Mouse (Mus musculus) embryonic facial prominence, embryonic 12.5 days (tissue): Measurements from ENCODE around the gene Rapgef5. TPM values are rescaled to one million over a fixed set of nuclear protein-coding genes. Genes with fewer than 3 reads are reported as not detected.

Experiments used
- ATAC-seq: fragments of 200-750 bp; cut with Nextera tagmentation; 2 replicates; pipeline ENCODE4 v1.8.0; 2017; ENCODE audit not compliant: insufficient number of reproducible peaks, insufficient read depth, low FRiP score, low TSS enrichment
- H3K27ac ChIP-seq: fragments of 300-500 bp; sonication (generic); 2 replicates; pipeline ENCODE4 v1.5.1; 2016; ENCODE audit warnings: mild to moderate bottlenecking
- H3K27me3 ChIP-seq: fragments of 300-500 bp; sonication (generic); 2 replicates; pipeline ENCODE4 v1.6.1; 2016; ENCODE audit warnings: mild to moderate bottlenecking, moderate library complexity
- H3K36me3 ChIP-seq: fragments of 300-500 bp; sonication (generic); 2 replicates; pipeline ENCODE4 v1.6.1; 2016; ENCODE audit warnings: mild to moderate bottlenecking
- H3K4me1 ChIP-seq: fragments of 300-500 bp; sonication (generic); 2 replicates; pipeline ENCODE4 v1.6.1; 2016
- H3K4me2 ChIP-seq: fragments of 300-500 bp; sonication (generic); replicated peaks from 2 replicates; pipeline ENCODE4 v1.6.1; 2016; ENCODE audit warnings: mild to moderate bottlenecking, moderate library complexity
- H3K4me3 ChIP-seq: fragments of 300-500 bp; sonication (generic); 2 replicates; pipeline ENCODE4 v1.5.1; 2016; ENCODE audit warnings: mild to moderate bottlenecking
- H3K9ac ChIP-seq: fragments of 300-500 bp; sonication (generic); 2 replicates; pipeline ENCODE4 v1.6.1; 2016; ENCODE audit warnings: mild to moderate bottlenecking, moderate library complexity
- H3K9me3 ChIP-seq: fragments of 300-500 bp; sonication (generic); 2 replicates; pipeline ENCODE4 v1.6.1; 2016; ENCODE audit warnings: mild to moderate bottlenecking, moderate library complexity
- WGBS: fragments of 180-500 bp; shearing (Covaris S2); methylation state at CpG from one replicate; pipeline ENCODE4 v1.1.7; 2016; 5-methylcytosine and 5-hydroxymethylcytosine counted together
- polyA plus RNA-seq: library from polyadenylated mRNA; unstranded; fragments of >200 nt; fragmentation: Nextera tagmentation; extraction: Ambion mirVana; gene quantifications from 2 replicates; pipeline ENCODE4 v1.2.1, GENCODE M21; 2016

Rapgef5 gene
- polyA plus RNA-seq, 1 experiment from 2014 or later: 12.8 TPM

DNA sequence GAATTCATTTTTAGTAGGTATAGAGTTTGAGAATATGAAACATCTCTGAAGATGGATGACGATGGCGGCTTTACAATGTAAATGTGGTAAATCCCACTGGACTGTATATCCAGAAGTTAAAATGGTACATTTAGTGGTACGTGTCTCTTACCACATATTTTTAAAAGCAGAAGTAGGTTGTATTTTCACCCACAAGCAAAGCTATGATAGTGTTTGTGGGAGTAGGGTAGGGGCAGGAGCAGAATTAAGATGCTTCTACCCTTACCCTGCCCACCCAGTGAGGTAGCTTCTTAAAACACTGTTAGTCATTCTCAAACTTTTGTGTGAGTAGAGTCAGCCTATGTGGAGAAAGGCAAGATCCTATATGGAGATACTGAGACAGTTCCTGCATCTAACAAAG is 13.4 kb upstream of the Rapgef5 start:
- Histone ChIP-seq H3K27ac (no peak overlapping the region), H3K27me3 (no peaks in the 10 kb centered on the region), H3K4me1 (no peaks in the 10 kb centered on the region), H3K36me3 (no peaks in the 10 kb centered on the region), H3K4me2 (no peak overlapping the region), H3K4me3 (no peak overlapping the region), H3K9ac (no peak overlapping the region), H3K9me3 (no peaks in the 10 kb centered on the region)
- 96% methylated on average over 3 of the region's 3 CpGs for WGBS
- no peak for ATAC-seq

DNA sequence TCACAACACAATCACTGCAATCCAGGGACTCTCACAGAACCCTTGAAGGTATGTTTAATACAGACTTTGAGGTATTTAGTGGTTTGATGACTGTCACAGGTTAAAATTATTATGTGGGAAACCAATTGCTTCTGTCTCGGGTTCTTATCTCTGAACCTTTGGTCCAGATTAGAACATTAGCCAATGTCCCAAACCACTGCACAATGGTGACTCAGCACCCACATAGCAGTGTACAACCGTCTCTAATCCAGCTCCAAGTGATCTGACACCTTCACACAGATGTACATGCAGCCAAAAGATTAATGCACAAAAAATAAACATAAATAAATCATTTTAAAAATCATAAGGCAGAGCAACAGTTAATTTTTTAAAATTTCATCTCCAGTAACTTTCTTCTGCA is 11.1 kb upstream of the Rapgef5 start:
- H3K36me3 ChIP-seq: no peaks in the 10 kb centered on the region
- ATAC-seq: no peak
- no peak overlapping the region for H3K4me3 ChIP-seq
- no peaks in the 10 kb centered on the region for H3K9me3 ChIP-seq
- no peak overlapping the region for H3K27ac ChIP-seq
- no peak overlapping the region for H3K9ac ChIP-seq
- no peak overlapping the region for H3K4me2 ChIP-seq
- no peaks in the 10 kb centered on the region for H3K4me1 ChIP-seq
- H3K27me3 ChIP-seq: no peaks in the 10 kb centered on the region
- WGBS: 88% methylated on average over 2 of the region's 2 CpGs

DNA sequence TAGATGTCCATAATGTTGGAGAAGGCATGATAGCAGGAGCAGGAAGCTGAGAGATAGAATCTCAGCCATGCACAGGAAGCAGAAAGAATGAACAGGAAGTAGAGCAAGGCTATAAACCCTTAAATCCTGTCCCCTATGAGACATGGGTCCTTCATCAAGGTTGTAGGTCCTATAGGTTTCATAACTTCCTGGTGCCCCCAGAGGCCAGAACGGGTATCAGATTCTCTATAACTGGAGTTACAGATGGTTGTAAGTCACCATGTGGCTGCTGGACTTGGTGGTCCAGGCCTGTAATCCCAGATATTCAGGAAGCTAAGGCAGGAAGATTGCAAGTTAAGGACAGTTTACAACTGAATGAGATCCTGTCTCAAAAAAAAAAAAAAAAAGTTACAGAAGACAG is 8.5 kb upstream of the Rapgef5 start:
- Histone ChIP-seq H3K9ac (no peak overlapping the region), H3K4me3 (no peak overlapping the region), H3K27ac (no peak overlapping the region), H3K4me2 (no peak overlapping the region), H3K36me3 (no peaks in the 10 kb centered on the region), H3K27me3 (no peaks in the 10 kb centered on the region), H3K4me1 (no peaks in the 10 kb centered on the region), H3K9me3 (no peaks in the 10 kb centered on the region)
- WGBS: 45% methylated on average over 1 of the region's 1 CpGs
- ATAC-seq: no peak

DNA sequence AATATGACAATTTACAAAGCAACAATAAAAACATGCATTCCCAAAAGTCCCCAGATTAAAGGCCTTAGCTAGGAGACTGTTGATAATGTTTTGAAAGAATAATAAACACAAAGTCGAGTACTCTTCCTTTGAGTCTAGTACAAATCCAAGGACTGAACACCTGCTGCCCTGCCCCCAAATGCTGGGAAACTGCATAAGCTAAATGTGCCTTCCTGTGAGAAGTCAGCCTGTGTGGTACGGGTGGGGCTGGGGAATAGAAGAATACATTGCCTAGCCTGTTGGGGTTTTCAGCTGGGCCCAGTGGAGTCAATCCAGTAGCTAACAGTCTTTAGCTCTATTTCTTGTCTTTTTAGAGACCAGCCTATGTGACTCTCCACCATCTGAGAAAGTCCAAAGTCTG is 6.4 kb upstream of the Rapgef5 start:
- H3K4me2 ChIP-seq: no peak overlapping the region
- H3K27ac ChIP-seq: no peak overlapping the region
- no peak for ATAC-seq
- no peaks in the 10 kb centered on the region for H3K9me3 ChIP-seq
- H3K4me3 ChIP-seq: no peak overlapping the region
- no peaks in the 10 kb centered on the region for H3K36me3 ChIP-seq
- H3K27me3 ChIP-seq: peaks cover 3% of the 10 kb centered on the region; the same call in 1 of the 2 replicates
- no peaks in the 10 kb centered on the region for H3K4me1 ChIP-seq
- WGBS: 60% methylated on average over 2 of the region's 2 CpGs
- H3K9ac ChIP-seq: no peak overlapping the region

DNA sequence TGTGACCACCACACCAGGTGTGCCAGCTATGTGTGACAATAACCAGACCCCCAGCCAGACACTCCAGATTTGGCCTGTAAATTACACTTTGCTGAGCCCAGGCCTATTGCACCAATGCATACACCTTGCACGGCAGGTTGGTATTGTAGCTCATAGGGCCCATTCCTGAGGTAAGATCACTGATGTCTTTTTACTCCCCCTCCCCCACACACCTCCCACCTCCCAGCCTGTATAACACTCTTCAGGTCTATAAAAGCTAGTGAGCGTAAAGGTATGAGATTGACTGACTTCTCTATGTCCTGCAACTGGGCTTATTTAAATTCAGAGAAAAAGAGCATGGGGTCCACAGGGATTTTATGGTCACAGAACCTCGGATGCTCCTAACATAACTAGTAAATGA is 3.8 kb upstream of the Rapgef5 start:
- no peaks in the 10 kb centered on the region for H3K36me3 ChIP-seq
- 79% methylated on average over 3 of the region's 3 CpGs for WGBS
- ATAC-seq: no peak
- H3K4me2 ChIP-seq: no peak overlapping the region
- H3K4me1 ChIP-seq: 0 out of 2 replicates have a peak, but pooled peaks cover 3% of the 10 kb centered on the region
- H3K4me3 ChIP-seq: no peak overlapping the region
- no peak overlapping the region for H3K9ac ChIP-seq
- no peaks in the 10 kb centered on the region for H3K9me3 ChIP-seq
- H3K27me3 ChIP-seq: peaks cover 3% of the 10 kb centered on the region; the same call in 1 of the 2 replicates
- H3K27ac ChIP-seq: no peak overlapping the region

DNA sequence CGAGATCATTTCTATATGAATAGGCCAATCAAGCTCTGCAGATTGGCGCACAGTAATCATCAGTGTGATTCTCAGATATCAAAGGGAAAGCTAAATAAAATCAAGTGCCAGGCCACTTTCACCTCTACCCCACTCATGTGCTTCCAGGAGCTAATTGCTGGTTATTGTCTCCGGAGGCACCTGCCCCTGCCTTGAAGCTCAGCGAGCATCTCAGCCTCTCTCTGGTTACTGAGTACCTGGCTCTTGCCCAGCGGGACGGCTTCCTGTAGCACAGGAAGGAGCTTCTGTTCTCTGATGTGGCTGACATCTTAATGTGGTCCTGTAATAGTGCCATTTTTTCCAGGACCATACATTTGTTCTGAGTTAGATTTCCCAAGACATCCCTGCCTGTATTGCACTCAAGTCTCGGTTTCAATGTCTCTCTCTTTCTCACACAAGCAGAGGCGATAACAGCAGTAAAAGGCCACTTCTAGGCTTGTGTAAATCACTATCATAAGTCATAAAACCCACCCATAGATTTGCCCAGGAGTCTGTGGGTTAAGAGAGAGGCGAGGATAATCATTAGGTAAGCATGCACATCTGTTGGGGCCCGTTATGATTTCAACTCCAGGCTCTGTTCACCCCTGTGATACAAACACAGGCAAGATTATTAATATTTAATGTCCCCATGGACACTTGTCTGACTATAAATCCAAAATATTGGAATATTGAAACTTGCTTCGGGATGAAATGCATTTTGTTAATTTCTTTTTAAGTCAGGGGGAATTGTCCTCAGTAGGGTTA is 2.9 kb upstream of the Rapgef5 start:
- Histone ChIP-seq H3K27ac (no peak overlapping the region), H3K4me2 (no peak overlapping the region), H3K9ac (no peak overlapping the region), H3K4me3 (no peak overlapping the region), H3K27me3 (peaks cover 3% of the 10 kb centered on the region; the same call in 1 of the 2 replicates), H3K9me3 (no peaks in the 10 kb centered on the region), H3K4me1 (0 out of 2 replicates have a peak, but pooled peaks cover 3% of the 10 kb centered on the region), H3K36me3 (no peaks in the 10 kb centered on the region)
- no peak for ATAC-seq
- WGBS: 67% methylated on average over 11 of the region's 11 CpGs

DNA sequence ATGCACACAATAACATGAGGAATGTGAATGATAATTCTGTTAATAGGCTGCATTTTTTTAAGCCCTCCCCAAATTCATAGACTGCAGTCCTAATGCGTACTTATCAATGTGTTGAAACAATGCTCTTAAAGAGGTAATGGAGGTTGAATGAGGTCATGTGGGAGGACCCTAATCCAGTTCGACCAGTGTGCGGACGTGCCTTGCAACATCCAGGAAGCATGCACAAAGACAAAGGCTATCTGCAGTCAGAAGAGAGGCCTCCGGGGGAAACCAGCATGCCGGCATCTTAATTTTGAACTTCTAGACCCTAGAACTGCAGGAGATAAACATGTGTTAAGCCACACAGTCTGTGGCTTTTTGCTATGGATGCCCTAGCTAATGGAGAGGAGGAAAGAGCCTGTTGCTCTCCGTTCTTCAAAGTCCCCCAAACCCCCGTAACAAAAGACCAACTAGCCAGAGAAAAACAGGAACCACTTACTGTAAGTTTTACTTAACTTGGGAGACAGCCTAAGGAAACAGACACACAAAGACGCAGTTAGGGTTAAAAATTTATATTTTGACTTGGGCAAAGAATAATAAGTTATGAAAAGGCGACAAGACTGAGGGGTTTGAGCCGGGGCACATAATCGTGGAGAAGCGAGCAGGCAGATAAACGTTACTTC is 1.1 kb downstream of the Rapgef5 start:
- H3K27ac ChIP-seq: no peak overlapping the region
- 0 out of 2 replicates have a peak, but pooled peaks cover 3% of the 10 kb centered on the region for H3K4me1 ChIP-seq
- 68% methylated on average over 14 of the region's 14 CpGs for WGBS
- no peak overlapping the region for H3K9ac ChIP-seq
- no peaks in the 10 kb centered on the region for H3K36me3 ChIP-seq
- no peak overlapping the region for H3K4me2 ChIP-seq
- H3K4me3 ChIP-seq: no peak overlapping the region
- ATAC-seq: no peak
- H3K27me3 ChIP-seq: peaks cover 6% of the 10 kb centered on the region; the same call in 1 of the 2 replicates
- no peaks in the 10 kb centered on the region for H3K9me3 ChIP-seq

DNA sequence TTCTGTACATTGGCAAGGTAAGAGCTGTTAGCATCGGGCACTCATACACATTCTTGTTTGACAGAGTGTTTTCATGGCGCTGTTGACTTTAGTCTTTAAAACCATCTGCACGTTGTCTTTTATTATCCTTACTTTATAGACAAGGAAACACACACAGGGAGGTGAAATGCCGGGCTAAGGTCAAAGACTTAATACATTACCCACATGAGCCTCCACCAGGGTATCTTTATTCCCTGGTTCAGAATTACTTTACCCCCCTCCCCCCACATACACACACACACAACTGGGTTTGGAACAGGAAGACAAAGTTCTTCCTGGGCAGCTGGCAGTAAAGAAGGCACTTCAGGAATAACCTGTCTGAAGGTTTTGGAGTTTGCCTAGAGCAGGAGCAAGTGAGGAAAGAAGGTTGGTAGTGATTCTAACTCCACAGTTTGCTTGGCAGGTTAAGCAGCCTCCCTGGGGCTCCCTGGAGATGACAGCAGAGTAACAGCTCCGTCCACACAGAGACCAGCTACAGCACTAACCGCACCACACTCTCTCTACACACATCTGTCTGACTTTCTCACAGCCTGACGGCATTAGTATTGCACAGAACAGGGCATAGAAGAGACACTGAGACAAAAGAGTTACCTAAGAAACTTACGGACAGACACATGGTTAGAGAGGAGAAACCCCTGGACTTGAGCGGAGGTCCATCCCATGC is 8.2 kb downstream of the Rapgef5 start:
- no peak overlapping the region for H3K27ac ChIP-seq
- peaks cover 4% of the 10 kb centered on the region; the same call in 1 of the 2 replicates for H3K4me1 ChIP-seq
- H3K36me3 ChIP-seq: no peaks in the 10 kb centered on the region
- no peak overlapping the region for H3K9ac ChIP-seq
- H3K4me3 ChIP-seq: no peak overlapping the region
- H3K9me3 ChIP-seq: no peaks in the 10 kb centered on the region
- H3K4me2 ChIP-seq: no peak overlapping the region
- no peak for ATAC-seq
- WGBS: 63% methylated on average over 9 of the region's 9 CpGs
- H3K27me3 ChIP-seq: 0 out of 2 replicates have a peak, but pooled peaks cover 3% of the 10 kb centered on the region

DNA sequence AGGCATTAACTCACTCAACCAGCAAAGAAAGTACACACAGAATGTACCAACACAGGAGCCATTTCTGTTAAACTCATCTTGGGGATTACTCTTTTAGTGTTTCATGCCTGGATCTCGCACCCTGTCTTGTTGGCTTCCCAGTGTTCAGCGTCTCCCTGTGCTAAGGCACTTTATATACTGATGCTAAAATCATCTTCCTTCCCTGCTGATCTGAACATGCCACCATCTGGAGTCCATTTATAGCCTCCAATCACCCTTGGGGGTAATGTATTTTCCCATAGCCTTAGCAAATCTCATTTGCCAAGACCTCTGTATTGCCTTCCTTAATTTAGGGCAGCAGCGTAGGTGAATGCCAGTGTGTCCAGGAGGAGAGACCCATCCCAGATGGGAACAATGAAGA is 11.6 kb downstream of the Rapgef5 start:
- H3K4me1 ChIP-seq: peaks cover 4% of the 10 kb centered on the region; the same call in 1 of the 2 replicates
- no peak overlapping the region for H3K4me3 ChIP-seq
- no peak overlapping the region for H3K27ac ChIP-seq
- no peak overlapping the region for H3K9ac ChIP-seq
- no peak for ATAC-seq
- no peaks in the 10 kb centered on the region for H3K9me3 ChIP-seq
- H3K4me2 ChIP-seq: no peak overlapping the region
- peaks cover 6% of the 10 kb centered on the region for H3K27me3 ChIP-seq
- no peaks in the 10 kb centered on the region for H3K36me3 ChIP-seq
- 59% methylated on average over 3 of the region's 3 CpGs for WGBS

DNA sequence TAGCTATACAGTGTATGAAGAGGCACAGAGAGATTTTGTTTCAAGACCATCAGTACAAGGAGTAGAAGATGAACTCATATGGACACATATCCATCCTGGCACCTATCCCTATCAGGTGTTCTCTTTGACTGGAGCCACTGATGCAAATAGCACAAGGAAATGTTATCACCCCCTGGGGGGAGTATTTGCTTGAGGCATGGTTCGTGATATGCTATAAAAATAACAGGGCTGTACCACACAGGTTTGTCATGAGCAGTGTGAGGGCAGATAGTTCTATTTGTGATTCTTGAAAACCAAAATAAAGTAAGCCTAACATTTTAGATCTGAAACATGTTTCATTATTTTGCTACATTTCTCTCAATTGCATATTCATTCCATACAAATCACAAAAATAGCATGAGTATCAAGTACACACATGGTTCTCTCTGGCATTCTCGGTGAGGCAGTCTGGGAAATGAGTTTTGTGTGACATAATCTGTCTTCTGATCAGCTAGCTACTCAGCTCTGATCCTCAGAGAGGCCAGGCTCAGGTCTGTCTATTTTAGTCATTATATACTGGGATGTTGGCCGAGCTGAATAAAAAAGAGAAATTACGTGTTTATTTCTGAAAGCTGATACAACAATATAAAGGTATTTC is 12.3 kb downstream of the Rapgef5 start:
- no peak for ATAC-seq
- no peaks in the 10 kb centered on the region for H3K36me3 ChIP-seq
- WGBS: 61% methylated on average over 4 of the region's 4 CpGs
- peaks cover 4% of the 10 kb centered on the region; the same call in 1 of the 2 replicates for H3K4me1 ChIP-seq
- no peak overlapping the region for H3K4me2 ChIP-seq
- peaks cover 14% of the 10 kb centered on the region for H3K27me3 ChIP-seq
- H3K9me3 ChIP-seq: no peaks in the 10 kb centered on the region
- no peak overlapping the region for H3K9ac ChIP-seq
- no peak overlapping the region for H3K4me3 ChIP-seq
- no peak overlapping the region for H3K27ac ChIP-seq

DNA sequence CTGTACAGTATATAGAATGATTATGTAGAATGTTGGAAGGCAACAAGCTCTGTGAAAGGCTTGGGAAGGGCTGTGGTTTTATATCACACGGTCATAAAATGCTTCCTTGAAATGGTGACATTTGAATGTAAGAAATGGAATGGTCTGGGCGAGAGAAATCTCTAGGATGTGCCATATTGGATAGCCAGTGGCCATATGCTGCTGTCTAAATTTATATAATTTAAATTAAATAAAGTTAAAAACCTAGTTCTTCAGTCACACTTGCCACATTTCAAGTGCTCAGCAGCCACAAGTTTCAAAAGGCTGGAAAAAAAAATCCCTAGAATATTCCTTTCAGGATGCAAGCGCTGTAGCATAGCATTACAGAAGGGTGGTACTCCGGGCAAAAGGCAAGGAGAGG is 14.8 kb downstream of the Rapgef5 start:
- Histone ChIP-seq H3K9ac (no peak overlapping the region), H3K4me3 (no peak overlapping the region), H3K4me1 (peaks cover 4% of the 10 kb centered on the region; the same call in 1 of the 2 replicates), H3K27ac (no peak overlapping the region), H3K9me3 (no peaks in the 10 kb centered on the region), H3K4me2 (no peak overlapping the region), H3K36me3 (no peaks in the 10 kb centered on the region), H3K27me3 (peaks cover 35% of the 10 kb centered on the region)
- 86% methylated on average over 4 of the region's 4 CpGs for WGBS
- no peak for ATAC-seq
